Mouse (Mus musculus): ENCODE data around the gene Sh3pxd2a.

DNA sequence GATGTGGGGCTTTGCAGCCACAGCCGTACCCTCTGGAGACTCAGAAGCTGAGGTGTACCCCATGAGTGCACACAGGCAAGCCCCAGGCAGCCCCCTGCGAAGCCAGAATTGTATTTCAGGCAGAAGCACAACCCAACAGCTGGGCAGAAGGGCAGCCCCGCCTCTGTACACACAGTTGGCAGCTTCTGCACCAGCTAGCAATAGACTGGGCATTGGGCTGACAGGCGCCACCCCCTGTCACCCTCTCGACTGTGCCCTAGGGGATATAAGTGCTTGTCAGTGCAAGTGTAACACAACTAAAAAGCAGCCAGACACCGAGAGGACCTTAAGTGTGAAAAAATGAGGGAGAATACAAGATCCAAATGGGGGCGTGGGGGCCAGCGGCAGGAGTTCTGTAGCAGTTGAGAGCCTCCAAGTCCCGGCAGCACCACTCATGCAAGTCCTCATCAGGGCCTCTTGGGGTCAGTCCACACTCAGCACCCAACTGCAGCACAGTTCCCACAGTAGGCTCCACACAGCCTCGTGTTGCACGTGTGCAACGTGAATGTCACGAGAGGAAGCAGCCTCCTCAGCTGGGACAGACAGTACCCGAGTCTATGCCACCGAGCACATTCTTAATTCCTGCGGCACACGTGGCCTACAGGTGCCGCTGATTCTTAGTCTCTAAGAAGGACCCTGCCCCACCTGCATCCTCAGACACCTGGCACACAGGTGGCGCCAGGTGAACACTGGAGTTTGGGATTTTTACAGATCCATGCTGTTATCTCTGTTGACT, 147.7 kb downstream of the Sh3pxd2a start:
- TF ChIP-seq POLR2A (IDR thresholded peaks at IDR 0.05; ENCODE audit: insufficient read depth, low read length) (no peak), CTCF (IDR thresholded peaks at IDR 0.05; ENCODE audit: low read depth, low read length) (no peak), EP300 (IDR thresholded peaks at IDR 0.05; ENCODE audit: insufficient read depth, low read depth, low read length) (no peak)
